Mouse (Mus musculus) stomach, embryonic 16.5 days (tissue): ENCODE measurements around the gene Zmynd11. TPM values are rescaled to one million over a fixed set of nuclear protein-coding genes. Genes with fewer than 3 reads are reported as not detected.
"Not testable (repeated sequence)": the region's sequence is repeated elsewhere in the genome, so short reads cannot be mapped to it uniquely, and the experiment has no call there.

Source experiments
- ATAC-seq: fragments of 200-750 bp; cut with Nextera tagmentation; 2 replicates; pipeline ENCODE4 v1.8.0; 2017; ENCODE audit warnings: moderate number of reproducible peaks, moderate TSS enrichment; ENCODE audit not compliant: insufficient read depth, low FRiP score
- H3K27ac ChIP-seq: fragments of 300-500 bp; sonication (generic); 2 replicates; pipeline ENCODE4 v1.5.1; 2014; ENCODE audit warnings: low read length
- H3K27me3 ChIP-seq: fragments of 300-500 bp; sonication (generic); 2 replicates; pipeline ENCODE4 v1.6.1; 2014; ENCODE audit warnings: low read length, control low read depth, mixed read lengths; ENCODE audit not compliant: control insufficient read depth, insufficient read depth
- H3K36me3 ChIP-seq: fragments of 300-500 bp; sonication (generic); 2 replicates; pipeline ENCODE4 v1.6.1; 2014; ENCODE audit warnings: low read length; ENCODE audit not compliant: control insufficient read depth, insufficient read depth
- H3K4me1 ChIP-seq: fragments of 300-500 bp; sonication (generic); 2 replicates; pipeline ENCODE4 v1.6.1; 2014; ENCODE audit warnings: low read length, control low read depth, mixed read lengths; ENCODE audit not compliant: control insufficient read depth, insufficient read depth
- H3K4me2 ChIP-seq: fragments of 300-500 bp; sonication (generic); 2 replicates; pipeline ENCODE4 v1.6.1; 2014; ENCODE audit warnings: low read depth, low read length, mixed read lengths
- H3K4me3 ChIP-seq: fragments of 300-500 bp; sonication (generic); replicated peaks from 2 replicates; pipeline ENCODE4 v1.5.1; 2014; ENCODE audit warnings: mild to moderate bottlenecking, low read length
- H3K9ac ChIP-seq: fragments of 300-500 bp; sonication (generic); 2 replicates; pipeline ENCODE4 v1.6.1; 2014; ENCODE audit warnings: low read length
- H3K9me3 ChIP-seq: fragments of 300-500 bp; sonication (generic); replicated peaks from 2 replicates; pipeline ENCODE4 v1.6.1; 2016; ENCODE audit warnings: low read length, control low read depth; ENCODE audit not compliant: control insufficient read depth
- WGBS: fragments of 180-500 bp; shearing (Covaris S2); extraction: QIAGEN DNeasy Blood & Tissue Kit; methylation state at CpG from one replicate; pipeline ENCODE4 v1.1.7; 2014; 5-methylcytosine and 5-hydroxymethylcytosine counted together
- polyA plus RNA-seq: library from polyadenylated mRNA; unstranded; fragments of >200 nt; fragmentation: Nextera tagmentation; extraction: Ambion mirVana; gene quantifications from 2 replicates; pipeline ENCODE4 v1.2.1, GENCODE M21; 2015

Gene Zmynd11
- polyA plus RNA-seq, 1 experiment from 2014 or later: 88.8 TPM

- not testable (repeated sequence) for H3K4me3 ChIP-seq, H3K36me3 ChIP-seq, H3K27ac ChIP-seq, ATAC-seq, H3K27me3 ChIP-seq, H3K9ac ChIP-seq, H3K4me2 ChIP-seq, H3K4me1 ChIP-seq, H3K9me3 ChIP-seq
- 87% methylated on average over 4 of the region's 5 CpGs for WGBS
These were observed 32.9 kb downstream of the Zmynd11 start for GRCm38 (mm10) chr13:9732262-9732661.

- Histone ChIP-seq H3K4me3 (no peak overlapping the region), H3K4me1 (no peaks in the 10 kb centered on the region), H3K27me3 (no peaks in the 10 kb centered on the region), H3K27ac (no peak overlapping the region), H3K9ac (no peak overlapping the region), H3K9me3 (no peaks in the 10 kb centered on the region), H3K4me2 (no peak overlapping the region), H3K36me3 (0 out of 2 replicates have a peak, but pooled peaks cover 9% of the 10 kb centered on the region)
- ATAC-seq: no peak
- WGBS: 52% methylated on average over 1 of the region's 1 CpGs
These were observed 36.1 kb downstream of the Zmynd11 start for GRCm38 (mm10) chr13:9729073-9729472.

GRCm38 (mm10) chr13:9715224-9715623, 49.9 kb downstream of the Zmynd11 start:
- H3K9ac ChIP-seq: no peak overlapping the region
- no peaks in the 10 kb centered on the region for H3K36me3 ChIP-seq
- H3K27ac ChIP-seq: no peak overlapping the region
- H3K4me1 ChIP-seq: no peaks in the 10 kb centered on the region
- H3K4me3 ChIP-seq: no peak overlapping the region
- WGBS: 75% methylated on average over 1 of the region's 1 CpGs
- no peaks in the 10 kb centered on the region for H3K9me3 ChIP-seq
- no peak for ATAC-seq
- no peak overlapping the region for H3K4me2 ChIP-seq
- H3K27me3 ChIP-seq: no peaks in the 10 kb centered on the region

GRCm38 (mm10) chr13:9713462-9714134, 51.5 kb downstream of the Zmynd11 start:
- no peaks in the 10 kb centered on the region for H3K9me3 ChIP-seq
- H3K27ac ChIP-seq: no peak overlapping the region
- H3K4me1 ChIP-seq: no peaks in the 10 kb centered on the region
- WGBS: 77% methylated on average over 6 of the region's 6 CpGs
- H3K36me3 ChIP-seq: no peaks in the 10 kb centered on the region
- H3K4me2 ChIP-seq: no peak overlapping the region
- H3K4me3 ChIP-seq: no peak overlapping the region
- ATAC-seq: no peak
- no peak overlapping the region for H3K9ac ChIP-seq
- H3K27me3 ChIP-seq: no peaks in the 10 kb centered on the region

GRCm38 (mm10) chr13:9712971-9713370, 52.2 kb downstream of the Zmynd11 start:
- no peak for ATAC-seq
- no peak overlapping the region for H3K27ac ChIP-seq
- no peak overlapping the region for H3K9ac ChIP-seq
- no peaks in the 10 kb centered on the region for H3K4me1 ChIP-seq
- H3K27me3 ChIP-seq: no peaks in the 10 kb centered on the region
- 86% methylated on average over 3 of the region's 3 CpGs for WGBS
- no peak overlapping the region for H3K4me2 ChIP-seq
- no peaks in the 10 kb centered on the region for H3K9me3 ChIP-seq
- no peak overlapping the region for H3K4me3 ChIP-seq
- no peaks in the 10 kb centered on the region for H3K36me3 ChIP-seq

GRCm38 (mm10) chr13:9712409-9712808, 52.7 kb downstream of the Zmynd11 start:
- Histone ChIP-seq H3K36me3 (no peaks in the 10 kb centered on the region), H3K4me3 (no peak overlapping the region), H3K9ac (no peak overlapping the region), H3K27ac (no peak overlapping the region), H3K9me3 (no peaks in the 10 kb centered on the region), H3K4me1 (no peaks in the 10 kb centered on the region), H3K27me3 (no peaks in the 10 kb centered on the region), H3K4me2 (no peak overlapping the region)
- WGBS: 91% methylated on average over 1 of the region's 1 CpGs
- ATAC-seq: no peak

- no peak for ATAC-seq
These were observed 56.5 kb downstream of the Zmynd11 start for GRCm38 (mm10) chr13:9708433-9709240.

GRCm38 (mm10) chr13:9706720-9707119, 58.4 kb downstream of the Zmynd11 start:
- Histone ChIP-seq H3K4me2 (no peak overlapping the region), H3K27ac (no peak overlapping the region), H3K27me3 (no peaks in the 10 kb centered on the region), H3K36me3 (no peaks in the 10 kb centered on the region), H3K4me1 (no peaks in the 10 kb centered on the region), H3K9me3 (no peaks in the 10 kb centered on the region), H3K9ac (no peak overlapping the region), H3K4me3 (no peak overlapping the region)
- 90% methylated on average over 8 of the region's 8 CpGs for WGBS
- ATAC-seq: no peak

More at GRCm38 (mm10) chr13:9708433-9709240, 56.5 kb downstream of the Zmynd11 start:
- Histone ChIP-seq H3K27me3 (no peaks in the 10 kb centered on the region), H3K4me1 (no peaks in the 10 kb centered on the region), H3K4me2 (no peak overlapping the region), H3K9ac (no peak overlapping the region), H3K4me3 (no peak overlapping the region), H3K9me3 (no peaks in the 10 kb centered on the region), H3K36me3 (no peaks in the 10 kb centered on the region), H3K27ac (no peak overlapping the region)
- 74% methylated on average over 7 of the region's 7 CpGs for WGBS

GRCm38 (mm10) chr13:9702615-9703235, 62.4 kb downstream of the Zmynd11 start:
- ATAC-seq: no peak
- H3K9me3 ChIP-seq: no peaks in the 10 kb centered on the region
- H3K27me3 ChIP-seq: no peaks in the 10 kb centered on the region
- 82% methylated on average over 12 of the region's 12 CpGs for WGBS
- H3K36me3 ChIP-seq: no peaks in the 10 kb centered on the region
- H3K4me3 ChIP-seq: no peak overlapping the region
- no peak overlapping the region for H3K9ac ChIP-seq
- H3K27ac ChIP-seq: no peak overlapping the region
- H3K4me1 ChIP-seq: no peaks in the 10 kb centered on the region
- no peak overlapping the region for H3K4me2 ChIP-seq
